Mouse (Mus musculus) thymus, adult 18-20 months (tissue): ENCODE results near the gene Usp37.
A peak's percentile ranks its signal among the peaks of the same experiment; 100 is the strongest.

Experiments used
- DNase-seq, 2 experiments: peaks; one replicate each; pipeline ENCODE4 v3.0.0; 2022; ENCODE audit warnings: mixed read lengths in 2 of 2

The Usp37 gene

GRCm38 (mm10) chr1:74452611-74453045 lies 91.5 kb downstream of the Usp37 start:
- no peak for DNase-seq

GRCm38 (mm10) chr1:74444538-74444937 lies 99.5 kb downstream of the Usp37 start:
- DNase-seq = no peak

DNA sequence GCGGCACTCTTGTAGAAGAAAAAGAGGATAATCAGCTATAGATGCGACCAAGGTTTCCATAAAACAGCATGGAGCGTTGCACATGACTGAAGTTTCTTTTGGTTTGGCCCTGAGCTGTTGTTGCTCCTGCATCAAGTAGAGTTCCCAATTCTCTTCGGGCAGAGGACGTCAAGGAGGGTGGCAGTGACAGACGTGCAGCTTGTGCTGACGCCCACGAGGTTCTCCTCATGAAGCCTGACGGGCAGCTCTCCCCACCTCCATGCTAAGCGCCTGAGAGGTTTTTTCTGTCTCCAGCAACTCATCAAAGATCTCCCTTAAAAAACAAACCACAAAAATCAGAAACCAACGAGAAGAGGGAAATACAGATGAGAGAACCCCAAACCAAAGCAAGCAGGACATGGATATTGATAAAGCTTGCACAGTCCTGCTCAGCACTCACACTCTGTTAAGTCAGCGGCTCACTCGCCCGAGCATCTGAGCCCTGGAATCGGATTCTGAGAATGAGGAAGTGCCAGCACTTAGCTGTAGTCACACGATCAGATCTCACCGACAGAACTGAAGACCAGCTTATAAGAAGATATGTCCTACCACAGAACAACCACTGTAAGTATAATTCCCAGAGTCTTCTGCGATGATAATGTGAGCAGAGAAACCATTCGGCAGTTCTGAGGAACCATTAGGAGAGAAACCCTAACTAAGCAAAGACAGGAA lies 104.8 kb downstream of the Usp37 start:
- no peak for DNase-seq

DNA sequence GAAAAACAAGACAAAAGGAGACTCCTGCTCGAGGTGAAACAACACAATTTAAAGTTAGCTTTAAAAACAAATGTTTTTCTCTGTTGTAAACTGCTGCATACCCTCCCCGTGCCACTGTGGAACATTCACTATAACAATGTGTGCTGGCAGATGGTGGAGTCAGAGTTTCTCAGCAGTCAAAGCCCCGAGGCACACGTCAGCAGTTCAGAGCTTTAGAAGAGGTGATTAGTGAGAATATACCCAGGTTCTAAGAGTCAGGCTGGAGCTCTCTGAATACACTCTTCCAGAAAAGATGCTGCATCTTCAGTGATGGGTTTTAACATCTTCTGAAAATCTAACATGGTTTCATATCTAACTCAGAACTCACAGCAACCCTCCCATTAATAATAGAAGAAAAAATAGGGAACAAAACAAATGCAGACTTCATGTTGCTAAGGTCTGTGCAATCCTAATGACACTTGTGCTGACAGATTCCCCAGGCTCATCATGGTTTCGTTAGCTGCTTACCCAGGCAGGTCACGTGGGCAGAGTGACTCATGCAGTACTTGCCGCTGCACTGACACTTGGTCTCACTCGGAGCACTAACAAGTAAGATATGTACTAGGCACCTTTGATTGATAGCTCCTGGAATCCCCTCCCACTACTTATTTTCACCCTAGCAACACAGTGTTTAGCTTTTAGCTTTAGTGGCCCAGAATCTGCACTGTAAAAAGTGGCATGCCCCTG lies 106.2 kb downstream of the Usp37 start:
- no peak for DNase-seq

- no peak for DNase-seq
These were observed 108.5 kb downstream of the Usp37 start for GRCm38 (mm10) chr1:74435563-74435962.

DNA sequence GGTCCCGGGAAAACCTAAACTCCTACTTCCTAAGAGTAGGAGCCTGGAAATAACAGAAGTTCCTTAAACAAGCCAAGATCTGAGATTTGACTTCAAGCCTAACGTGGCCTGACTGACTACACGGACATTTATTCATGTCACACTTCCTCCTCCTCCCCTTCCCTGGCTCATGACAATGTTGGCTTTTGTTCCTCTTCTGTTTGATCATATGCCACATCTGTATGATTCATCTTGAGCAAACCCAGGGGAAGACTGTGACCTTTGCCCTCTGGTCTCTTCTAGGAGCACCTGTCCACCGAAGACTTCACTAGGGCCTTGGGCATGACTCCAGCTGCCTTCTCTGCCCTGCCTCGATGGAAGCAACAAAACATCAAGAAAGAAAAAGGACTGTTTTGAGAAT lies 109.5 kb downstream of the Usp37 start:
- no peak for DNase-seq

- DNase-seq = no peak
These were observed 110.9 kb downstream of the Usp37 start for GRCm38 (mm10) chr1:74433220-74433619.

GRCm38 (mm10) chr1:74425845-74426244 lies 118.2 kb downstream of the Usp37 start:
- no peak for DNase-seq

DNA sequence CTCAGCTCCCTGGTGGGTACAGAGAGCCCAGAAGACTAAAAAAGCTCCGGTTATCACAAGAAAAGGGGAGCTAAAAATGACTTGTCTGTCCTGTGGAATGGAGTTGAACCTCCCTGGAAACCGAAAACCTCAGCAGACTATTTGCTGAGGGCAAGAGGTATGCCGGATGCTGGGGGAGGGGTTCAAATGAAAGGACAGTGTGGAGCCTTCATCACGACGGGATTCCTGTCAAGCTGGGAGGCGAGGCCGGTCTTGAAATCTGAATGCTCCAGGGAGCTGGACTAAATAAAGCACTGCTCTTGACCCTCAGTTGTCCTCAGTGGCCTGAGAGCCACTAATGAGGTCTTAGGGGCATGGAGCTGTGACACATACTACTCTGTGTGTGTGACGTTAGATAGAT lies 120.9 kb downstream of the Usp37 start:
- no peak for DNase-seq

- no peak for DNase-seq
These were observed 124.7 kb downstream of the Usp37 start for GRCm38 (mm10) chr1:74419440-74419794.

GRCm38 (mm10) chr1:74418747-74419439 lies 125.2 kb downstream of the Usp37 start:
- no peak for DNase-seq

DNA sequence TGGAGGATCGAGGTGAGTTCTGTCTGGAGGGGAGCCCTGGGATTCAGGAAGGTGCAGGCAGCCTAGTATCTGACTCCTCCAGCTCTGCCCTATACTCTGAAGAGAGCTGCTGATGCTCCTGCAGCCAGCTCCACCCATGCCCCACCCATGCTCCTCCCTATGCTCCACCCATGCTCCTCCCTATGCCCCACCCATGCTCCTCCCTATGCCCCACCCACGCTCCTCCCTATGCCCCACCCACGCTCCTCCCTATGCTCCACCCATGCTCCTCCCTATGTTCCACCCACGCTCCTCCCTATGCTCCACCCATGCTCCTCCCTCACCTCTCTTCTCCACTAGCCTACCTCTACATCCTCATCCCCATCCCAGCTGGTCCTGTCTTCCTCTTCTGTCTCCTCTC lies 128.9 kb downstream of the Usp37 start:
- DNase-seq = no peak

DNA sequence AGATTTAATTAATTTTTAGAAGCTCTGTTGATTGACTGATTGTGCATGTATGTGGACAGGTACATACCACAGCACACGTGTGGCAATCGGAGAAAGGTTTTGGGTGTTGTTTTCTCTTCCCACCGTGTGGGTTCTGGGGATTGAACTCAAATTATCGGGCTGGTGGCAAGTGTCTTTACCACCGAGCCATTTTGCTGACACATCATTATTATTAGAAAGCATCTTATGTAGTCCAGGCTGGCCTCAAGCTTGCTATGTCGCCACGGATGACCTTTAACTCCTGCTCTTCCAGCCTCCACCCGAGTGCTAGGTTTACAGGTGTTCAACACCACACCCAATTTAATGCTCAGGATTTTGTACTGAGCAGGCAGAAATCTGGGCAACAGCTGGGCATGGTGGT lies 131.4 kb downstream of the Usp37 start:
- DNase-seq = no peak

DNA sequence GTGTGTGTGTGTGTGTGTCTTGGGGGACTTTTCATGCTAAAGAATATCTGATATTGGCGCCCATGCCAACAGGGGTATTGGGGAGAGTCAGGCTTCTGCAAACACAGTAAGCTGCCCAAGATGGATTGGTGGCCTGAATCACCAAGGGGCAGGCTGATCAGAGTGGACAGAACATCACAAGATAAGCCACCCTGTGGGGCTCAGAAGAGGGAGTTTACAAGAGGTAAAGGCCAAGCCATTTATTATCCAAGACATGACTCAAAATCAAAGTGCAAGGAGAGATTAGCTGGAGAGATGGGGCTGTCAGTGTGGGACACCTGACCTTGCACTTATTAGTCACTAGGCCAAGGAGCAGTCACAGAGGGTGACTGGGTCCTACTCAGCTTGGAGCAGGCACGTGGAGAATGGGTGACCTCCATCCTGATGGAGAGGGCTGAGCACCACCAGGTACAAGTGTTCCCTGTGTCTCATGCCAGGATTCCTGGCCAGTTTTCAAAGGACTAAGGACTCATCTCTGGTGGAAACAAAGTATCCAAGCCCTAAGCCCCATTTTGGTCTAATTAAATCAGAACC lies 132.2 kb downstream of the Usp37 start:
- no peak for DNase-seq

GRCm38 (mm10) chr1:74408589-74409504 lies 135.2 kb downstream of the Usp37 start, which contains the start of gene Vil1:
Vil1 (plus strand) TSS chr1:74409376.
- DNase-seq = no peak

GRCm38 (mm10) chr1:74404206-74404605 lies 139.9 kb downstream of the Usp37 start:
- DNase-seq = no peak

- DNase-seq = no peak
These were observed 142.9 kb downstream of the Usp37 start for GRCm38 (mm10) chr1:74401015-74401702.

GRCm38 (mm10) chr1:74400531-74400930 lies 143.6 kb downstream of the Usp37 start:
- no peak for DNase-seq

DNA sequence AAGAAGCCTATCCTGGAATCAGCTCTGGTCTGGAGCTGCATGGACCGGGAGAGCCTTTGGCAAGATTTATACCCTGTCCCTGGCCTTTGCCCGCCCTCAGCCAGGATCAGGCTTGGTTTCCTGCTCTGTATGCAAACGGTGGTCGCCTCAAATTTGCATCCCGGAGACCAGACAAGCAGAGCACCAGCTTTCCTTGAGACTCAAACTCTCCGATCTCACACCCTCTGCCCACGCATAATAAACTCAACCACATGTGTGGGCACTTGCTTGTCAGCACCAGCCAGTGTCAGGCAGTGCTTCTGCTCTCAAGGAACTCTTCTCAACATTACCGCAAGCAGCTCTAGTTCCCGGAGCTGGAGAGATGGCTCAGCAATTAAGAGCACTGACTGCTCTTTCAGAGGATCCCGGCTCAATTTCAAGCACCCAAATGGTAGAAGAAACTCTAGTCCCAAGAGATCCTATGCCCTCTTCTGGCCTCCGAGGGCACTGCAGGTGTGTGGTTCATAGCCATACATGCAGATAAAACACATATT lies 146.1 kb downstream of the Usp37 start:
- DNase-seq = peak in 1 of 2 experiments; percentile 71

DNA sequence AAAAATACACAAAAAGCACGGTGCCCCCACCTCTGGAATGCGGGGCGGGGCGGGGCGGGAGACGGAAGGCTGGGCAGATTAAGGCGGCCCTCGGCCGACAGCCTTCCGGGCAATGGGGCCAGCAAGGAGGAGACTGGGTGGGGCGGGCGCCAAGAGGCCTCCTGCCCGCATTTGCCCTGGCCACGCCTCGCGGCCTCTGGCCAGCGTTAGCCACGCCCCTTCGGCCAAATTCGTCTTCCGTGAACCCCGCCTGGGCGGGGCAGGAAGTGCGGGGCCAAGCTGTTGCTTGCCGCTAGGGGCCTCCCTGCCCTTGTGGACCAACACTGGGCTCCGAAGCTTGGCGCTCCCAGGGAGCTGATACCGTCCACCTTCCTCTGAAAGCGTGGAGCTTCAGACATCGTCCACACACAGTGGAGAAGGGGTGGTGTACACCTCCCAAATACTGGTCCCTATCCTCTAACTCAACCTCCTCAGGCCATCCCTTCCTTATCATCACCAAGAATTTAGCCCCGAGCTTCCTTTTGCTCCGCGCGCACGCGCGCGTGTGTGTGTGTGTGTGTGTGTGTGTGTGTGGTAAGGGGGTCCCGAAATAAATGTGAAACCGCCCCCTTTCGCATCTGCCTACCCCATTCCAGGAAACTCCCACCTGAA lies 146.7 kb downstream of the Usp37 start:
- peak; percentile 82 to 86 for DNase-seq
